Mouse (Mus musculus) B cell, adult (primary cell): ENCODE data around the gene Gm13279. TPM values are rescaled to one million over a fixed set of nuclear protein-coding genes. Genes with fewer than 3 reads are reported as not detected.

Source experiments
- total RNA-seq: library from RNA; stranded (reverse); gene quantifications from 4 replicates; pipeline ENCODE4 v1.2.4, GENCODE M21; 2023; ENCODE audit not compliant: inconsistent age

Gm13279 gene
- total RNA-seq: not detected in 4 replicates

GRCm38 (mm10) chr4:88797097-88797496 lies at the start of gene Gm13279:
Gene Gm13279, plus strand, starts transcription at chr4:88797397.

GRCm38 (mm10) chr4:88754818-88755340 lies 42.3 kb upstream of the Gm13279 start, which contains the start of gene Gm13271:
Gene Gm13271, plus strand, starts transcription at chr4:88754868.

GRCm38 (mm10) chr4:88759610-88760268 lies 37.5 kb upstream of the Gm13279 start, which contains the start of gene Gm13283:
Gene Gm13283, plus strand, starts transcription at chr4:88760119.

GRCm38 (mm10) chr4:88773534-88773933 lies 23.7 kb upstream of the Gm13279 start, which contains the start of gene Gm13290:
Gene Gm13290, plus strand, starts transcription at chr4:88773834.

GRCm38 (mm10) chr4:88776622-88777021 lies 20.6 kb upstream of the Gm13279 start, which contains the start of gene Gm13289:
Gene Gm13289, plus strand, starts transcription at chr4:88776922.

GRCm38 (mm10) chr4:88779550-88779949 lies 17.6 kb upstream of the Gm13279 start, which contains the start of gene Gm13272:
Gene Gm13272, plus strand, starts transcription at chr4:88779850.

GRCm38 (mm10) chr4:88781831-88782230 lies 15.4 kb upstream of the Gm13279 start, which contains the start of gene Ifnz:
Gene Ifnz, plus strand, starts transcription at chr4:88782131.

GRCm38 (mm10) chr4:88785409-88785808 lies 11.8 kb upstream of the Gm13279 start, which contains the start of gene Gm13276:
Gene Gm13276, plus strand, starts transcription at chr4:88785709.

GRCm38 (mm10) chr4:88788402-88788801 lies 8.8 kb upstream of the Gm13279 start, which contains the start of gene Gm13277:
Gene Gm13277, plus strand, starts transcription at chr4:88788632.

GRCm38 (mm10) chr4:88791250-88791649 lies 5.9 kb upstream of the Gm13279 start, which contains the start of gene Gm13278:
Gene Gm13278, plus strand, starts transcription at chr4:88791550.

GRCm38 (mm10) chr4:88793936-88794675 lies 3.1 kb upstream of the Gm13279 start, which contains the start of gene Gm13275:
Gene Gm13275, plus strand, starts transcription at chr4:88794487.

GRCm38 (mm10) chr4:88799365-88799764 lies 2.2 kb downstream of the Gm13279 start, which contains the start of gene Gm13285:
Gene Gm13285, plus strand, starts transcription at chr4:88799665.

GRCm38 (mm10) chr4:88802954-88803353 lies 5.8 kb downstream of the Gm13279 start, which contains the start of gene Gm13287:
Gene Gm13287, plus strand, starts transcription at chr4:88803254.

GRCm38 (mm10) chr4:88805231-88805630 lies 8.0 kb downstream of the Gm13279 start, which contains the start of gene Gm13288:
Gene Gm13288, plus strand, starts transcription at chr4:88805531.

GRCm38 (mm10) chr4:88815928-88816327 lies 18.7 kb downstream of the Gm13279 start, which contains the start of gene Ifna7:
Gene Ifna7, plus strand, starts transcription at chr4:88816228.

GRCm38 (mm10) chr4:88819659-88820058 lies 22.5 kb downstream of the Gm13279 start, which contains the start of gene Ifna11:
Gene Ifna11, plus strand, starts transcription at chr4:88819959.

GRCm38 (mm10) chr4:88827116-88827515 lies 29.9 kb downstream of the Gm13279 start, which contains the start of gene Ifna6:
Gene Ifna6, plus strand, starts transcription at chr4:88827416.

GRCm38 (mm10) chr4:88835225-88835624 lies 38.0 kb downstream of the Gm13279 start, which contains the start of gene Ifna5:
Gene Ifna5, plus strand, starts transcription at chr4:88835525.

GRCm38 (mm10) chr4:88841438-88841911 lies 44.3 kb downstream of the Gm13279 start, which contains the start of gene Ifna4:
Gene Ifna4, plus strand, starts transcription at chr4:88841861.

